ENCODE assay signal across 8 mouse cellular contexts in genomic region chr3:108840000-108840715, GRCm38 (mm10). TPM values are rescaled to one million over a fixed set of nuclear protein-coding genes. Genes with fewer than 3 reads are reported as not detected.
A peak's percentile ranks its signal among the peaks of the same experiment; 100 is the strongest.
DNase-seq lines count a peak whose midpoint lies in the region; ATAC-seq lines count a peak whose summit lies in the region.

Gene Stxbp3 (minus strand): TSS chr3:108840526.

- peak within 1 kb of the TSS; percentile 83 for H3K27ac ChIP-seq in hindbrain, embryonic 16.5 days (ENCODE audit: low read depth, low read length)
- peak within 1 kb of the TSS; percentile 72 for H3K27ac ChIP-seq in macrophage

- WGBS in hindbrain, embryonic 16.5 days = under 1% methylated on average over 55 of the region's 56 CpGs
- WGBS in macrophage (ENCODE audit: missing documents) = under 1% methylated on average over 56 of the region's 56 CpGs

- DNase-seq in WW6 (ENCODE audit: low read depth, low spot score) = peak; percentile 88
- peak; percentile 98 to 99 for DNase-seq in cerebellum, postnatal 4 days (ENCODE audit: low spot score in 2 of 2)
- DNase-seq in gastrocnemius, adult 18-20 months (ENCODE audit: low spot score) = peak; percentile 99
- DNase-seq in left cerebral cortex, adult 18-20 months (ENCODE audit: low spot score in 2 of 2) = peak; percentile 100
- peak; percentile 99 for DNase-seq in right cerebral cortex, adult 18-20 months
- DNase-seq in urinary bladder, postnatal 10 days (ENCODE audit: low spot score) = peak; percentile 96

- peak; percentile 97 for ATAC-seq in hindbrain, embryonic 16.5 days

- peak within 1 kb of the TSS; percentile 82 for H3K9ac ChIP-seq in hindbrain, embryonic 16.5 days (ENCODE audit: low read depth, low read length)

- peak within 1 kb of the TSS; percentile 69 for H3K4me2 ChIP-seq in hindbrain, embryonic 16.5 days (ENCODE audit: low read length)

- H3K9me3 ChIP-seq in hindbrain, embryonic 16.5 days (ENCODE audit: control insufficient read depth, low read length) = no peaks in the 10 kb centered on the region

- H3K79me2 ChIP-seq in macrophage (ENCODE audit: inconsistent target) = peaks cover 50% of the 10 kb centered on the region

- H3K36me3 ChIP-seq in hindbrain, embryonic 16.5 days (ENCODE audit: control insufficient read depth, insufficient read depth, low read length) = no peaks in the 10 kb centered on the region
- peaks cover 12% of the 10 kb centered on the region; the same call in 1 of the 2 replicates for H3K36me3 ChIP-seq in macrophage (ENCODE audit: inconsistent target)

- peak within 1 kb of the TSS; percentile 86 for H3K4me3 ChIP-seq in hindbrain, embryonic 16.5 days (ENCODE audit: low read length)
- H3K4me3 ChIP-seq in macrophage (ENCODE audit: inconsistent target) = peak within 1 kb of the TSS; percentile 89

- no peaks in the 10 kb centered on the region for H3K27me3 ChIP-seq in hindbrain, embryonic 16.5 days (replicated peaks; ENCODE audit: control insufficient read depth, insufficient read depth, low read length)

- H3K4me1 ChIP-seq in hindbrain, embryonic 16.5 days (ENCODE audit: control insufficient read depth, insufficient read depth, low read depth, low read length) = peaks cover 8% of the 10 kb centered on the region

RNA-seq across cellular contexts. Expression of gene Stxbp3, which starts in this region (rescaled TPM):
- total RNA-seq in gastrocnemius, adult 18-20 months (2021) = 10 to 100 TPM; 37.0 to 39.0 TPM
- polyA plus RNA-seq in hindbrain, embryonic 16.5 days (2015; fragmentation: Nextera tagmentation; extraction: Ambion mirVana) = 16.7 and 17.3 TPM in 2 replicates
- total RNA-seq in left cerebral cortex, adult 18-20 months (2021) = 10 to 100 TPM; 19.3 to 19.9 TPM
- total RNA-seq in macrophage (2018; cell fraction: chromatin; rRNA removed) = 100 to 1,000 TPM; 128 to 662 (median 397) TPM
- total RNA-seq in macrophage (2018; cell fraction: cytosol; rRNA removed) = 100 to 1,000 TPM in 11 of 26 experiments, 10 to 100 TPM in 15; 44.8 to 155 (median 71.2) TPM
- total RNA-seq in macrophage (2018; cell fraction: nucleus; rRNA removed) = 100 to 1,000 TPM in 22 of 26 experiments, 10 to 100 TPM in 4; 86.0 to 401 (median 201) TPM
- 35.4 to 73.9 TPM (median 66.9 TPM) in 3 replicates for polyA plus RNA-seq in macrophage (2018)

Comparison
In these comparisons a context has a peak if more than half of its experiments do, and no peak if none do; other contexts are left out.
1. Peak in every context shown above with its lines: DNase-seq, ATAC-seq, H3K4me3 ChIP-seq and H3K27ac ChIP-seq.